Mouse (Mus musculus) G1E (cell line): ENCODE measurements around the gene Pbrm1. TPM values are rescaled to one million over a fixed set of nuclear protein-coding genes. Genes with fewer than 3 reads are reported as not detected.
A peak's percentile ranks its signal among the peaks of the same experiment; 100 is the strongest.

Experiments
- ATAC-seq: 2 replicates; pipeline ENCODE4 v1.8.0; 2016; ENCODE audit warnings: mild to moderate bottlenecking; ENCODE audit not compliant: insufficient number of reproducible peaks, poor library complexity, low FRiP score, severe bottlenecking; ENCODE audit errors: extremely low read depth
- DNase-seq: peaks from one replicate; pipeline ENCODE4 v3.0.0; 2012; ENCODE audit warnings: low spot score
- H3K27me3 ChIP-seq: 2 replicates; pipeline ENCODE4 v1.6.1; 2012; ENCODE audit warnings: mild to moderate bottlenecking, low read length, inconsistent platforms; ENCODE audit not compliant: insufficient read depth
- H3K36me3 ChIP-seq: replicated peaks from 2 replicates; pipeline ENCODE3; 2012; ENCODE audit warnings: mild to moderate bottlenecking, inconsistent platforms
- H3K4me1 ChIP-seq: 2 replicates; pipeline ENCODE4 v1.6.1; 2012; ENCODE audit warnings: low read depth, low read length, inconsistent platforms, mixed read lengths; ENCODE audit not compliant: insufficient read depth
- H3K4me3 ChIP-seq: 2 replicates; pipeline ENCODE4 v1.5.1; 2012; ENCODE audit warnings: low read depth, mild to moderate bottlenecking, inconsistent platforms, low read length, moderate library complexity, mixed read lengths
- H3K9me3 ChIP-seq: replicated peaks from 2 replicates; pipeline ENCODE4 v1.6.1; 2012; ENCODE audit warnings: inconsistent platforms
- CTCF ChIP-seq: IDR thresholded peaks from 2 replicates; pipeline ENCODE4 v1.5.1; 2012; ENCODE audit warnings: low read depth, low read length, inconsistent platforms, mixed read lengths
- GATA1 ChIP-seq: IDR thresholded peaks from 2 replicates; pipeline ENCODE4 v1.6.1; 2012; ENCODE audit warnings: borderline replicate concordance, low read length, inconsistent platforms, mixed read lengths
- GATA2 ChIP-seq: IDR thresholded peaks from 2 replicates; pipeline ENCODE4 v1.6.1; 2012; ENCODE audit warnings: low read depth, low read length, inconsistent platforms, borderline replicate concordance
- POLR2AphosphoS5 ChIP-seq: IDR thresholded peaks from 2 replicates; pipeline ENCODE4 v1.6.1; 2012; ENCODE audit warnings: low read depth, low read length, inconsistent platforms; ENCODE audit not compliant: insufficient replicate concordance
- TAL1 ChIP-seq: conservative IDR thresholded peaks from 2 replicates; pipeline ENCODE4 v1.6.1; 2012; ENCODE audit warnings: low read depth, low read length, inconsistent platforms, mixed read lengths
- polyA plus RNA-seq: library from polyadenylated mRNA; stranded (reverse); fragments of >175 nt; gene quantifications from 2 replicates; pipeline ENCODE4 v1.2.3, GENCODE M21; 2012
- total RNA-seq, 2 experiments: library from RNA; stranded (forward) in 1 of 2; stranded (reverse) in 1 of 2; fragments of 200-1000 nt in 1 of 2; fragments of >200 nt in 1 of 2; fragmentation: Nextera tagmentation in 1 of 2; gene quantifications; 2 replicates each; pipeline ENCODE4 v1.2.3; 2014 to 2017

Pbrm1 gene
- total and polyA plus RNA-seq, 3 experiments = 15.3 to 168 (median 61.2) TPM

GRCm38 (mm10) chr14:31130236-31131220 lies 111.6 kb downstream of the Pbrm1 start, which contains the start of gene Nt5dc2:
Gene Nt5dc2 (plus strand): TSS chr14:31131053.
- peaks cover 49% of the 10 kb centered on the region for H3K36me3 ChIP-seq
- no peaks in the 10 kb centered on the region for H3K27me3 ChIP-seq
- ATAC-seq (0 out of 2 replicates have a peak, but pooled peaks have one; percentile 6), DNase-seq (peak; percentile 87)
- H3K4me3 ChIP-seq = peak within 1 kb of the TSS; percentile 97
- no peaks in the 10 kb centered on the region for H3K9me3 ChIP-seq
- TF ChIP-seq GATA1 (no peak), TAL1 (no peak), GATA2 (no peak), POLR2AphosphoS5 (no peak), CTCF (no peak)
- H3K4me1 ChIP-seq = peaks cover 78% of the 10 kb centered on the region

GRCm38 (mm10) chr14:31131272-31131821 lies 112.4 kb downstream of the Pbrm1 start:
- TF ChIP-seq CTCF = no peak
- no peak for TF ChIP-seq GATA2
- no peak for TF ChIP-seq POLR2AphosphoS5
- no peak for TF ChIP-seq GATA1
- no peak for TF ChIP-seq TAL1
- H3K4me1 ChIP-seq = peaks cover 78% of the 10 kb centered on the region
- H3K4me3 ChIP-seq = peak overlapping the region; percentile 97
- ATAC-seq (no peak), DNase-seq (no peak)
- H3K36me3 ChIP-seq = peaks cover 49% of the 10 kb centered on the region
- H3K9me3 ChIP-seq = no peaks in the 10 kb centered on the region
- H3K27me3 ChIP-seq = no peaks in the 10 kb centered on the region

- no peak for TF ChIP-seq POLR2AphosphoS5
- TF ChIP-seq GATA1 = no peak
- TF ChIP-seq TAL1 = peak; percentile 54
- no peaks in the 10 kb centered on the region; the same call in 1 of the 2 replicates for H3K27me3 ChIP-seq
- ATAC-seq = 0 out of 2 replicates have a peak, but pooled peaks have one; percentile 19
- DNase-seq = peak; percentile 71
- peaks cover 50% of the 10 kb centered on the region for H3K36me3 ChIP-seq
- H3K9me3 ChIP-seq = no peaks in the 10 kb centered on the region
- peak overlapping the region; percentile 97 for H3K4me3 ChIP-seq
- H3K4me1 ChIP-seq = peaks cover 79% of the 10 kb centered on the region
Measured at GRCm38 (mm10) chr14:31132031-31132430, 113.1 kb downstream of the Pbrm1 start.

DNA sequence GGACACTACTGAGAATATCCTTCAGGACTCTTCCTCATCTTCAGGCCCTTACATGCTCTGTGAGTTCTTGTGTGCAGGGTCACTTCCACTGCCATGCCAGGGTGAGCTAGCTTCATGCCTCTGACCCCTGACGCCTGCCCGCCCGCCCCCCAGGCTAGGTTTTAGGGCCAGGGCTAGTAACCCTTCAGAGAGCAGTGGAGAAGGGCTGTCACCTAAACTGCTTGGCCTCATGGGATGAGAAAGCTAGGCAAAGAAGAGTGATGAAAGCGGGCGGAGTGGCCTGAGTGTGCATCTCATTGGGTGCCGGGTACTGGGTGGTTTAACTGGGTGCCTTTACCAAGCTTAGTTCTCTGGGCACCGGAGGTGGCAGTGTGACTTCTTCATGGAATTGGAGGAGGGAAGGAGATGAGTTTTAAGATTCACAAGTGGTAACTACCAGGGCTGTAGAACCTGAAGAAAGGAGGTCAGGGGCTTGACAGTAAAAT lies 113.6 kb downstream of the Pbrm1 start:
- Histone ChIP-seq H3K36me3 (peaks cover 54% of the 10 kb centered on the region), H3K4me1 (peaks cover 79% of the 10 kb centered on the region), H3K4me3 (peak overlapping the region; percentile 97), H3K9me3 (no peaks in the 10 kb centered on the region), H3K27me3 (no peaks in the 10 kb centered on the region; the same call in 1 of the 2 replicates)
- no peak for DNase-seq
- ATAC-seq = no peak
- TF ChIP-seq GATA2 = no peak
- TF ChIP-seq POLR2AphosphoS5 = no peak

DNA sequence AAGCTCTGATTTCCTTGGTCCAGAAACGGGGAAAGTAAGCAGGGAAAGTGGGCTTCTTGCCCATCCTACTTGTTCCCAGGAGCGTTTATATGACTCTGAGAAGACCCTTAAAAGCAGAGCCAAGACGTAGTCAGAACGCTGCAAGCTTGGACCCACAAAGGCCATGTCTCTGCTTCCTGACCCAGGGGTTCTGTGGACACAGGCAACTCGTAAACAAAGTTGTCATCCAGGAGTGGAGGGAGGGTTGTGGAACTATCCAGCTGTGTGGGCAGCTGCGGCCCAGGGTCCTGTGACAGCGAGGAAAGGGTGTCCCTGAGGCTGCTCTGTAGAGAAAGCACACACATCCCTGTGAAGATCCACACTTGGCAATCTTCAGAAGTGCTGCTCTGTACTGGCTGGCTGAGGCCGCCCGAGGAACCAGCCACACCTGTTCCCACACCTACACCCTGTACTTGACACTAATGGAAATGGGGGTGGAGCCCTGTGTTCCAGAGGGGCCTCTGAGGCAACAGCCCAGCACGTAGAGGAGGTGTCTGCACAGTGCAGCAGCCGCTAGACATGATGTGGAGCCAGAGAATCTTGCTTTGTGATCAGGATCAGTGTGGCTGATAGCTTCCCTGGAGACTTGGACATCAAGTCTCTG lies 114.2 kb downstream of the Pbrm1 start:
- no peak for ATAC-seq
- H3K4me1 ChIP-seq = peaks cover 82% of the 10 kb centered on the region
- H3K9me3 ChIP-seq = no peaks in the 10 kb centered on the region
- peak overlapping the region; percentile 97 for H3K4me3 ChIP-seq
- no peak for TF ChIP-seq TAL1
- no peak for TF ChIP-seq POLR2AphosphoS5
- TF ChIP-seq CTCF = no peak
- no peak for TF ChIP-seq GATA2
- TF ChIP-seq GATA1 = no peak
- peaks cover 60% of the 10 kb centered on the region for H3K36me3 ChIP-seq
- no peaks in the 10 kb centered on the region; the same call in 1 of the 2 replicates for H3K27me3 ChIP-seq
- peak; percentile 64 for DNase-seq
